Mouse (Mus musculus) heart, postnatal 0 days (tissue): ENCODE data around the gene Lrrn4. TPM values are rescaled to one million over a fixed set of nuclear protein-coding genes. Genes with fewer than 3 reads are reported as not detected.

Source experiments
- ATAC-seq: fragments of 200-750 bp; cut with Nextera tagmentation; 2 replicates; pipeline ENCODE4 v1.8.0; 2017; ENCODE audit warnings: low read depth, moderate number of reproducible peaks, moderate library complexity; ENCODE audit not compliant: insufficient read depth
- DNase-seq: peaks from one replicate; pipeline ENCODE4 v3.0.0-alpha.2; 2016; ENCODE audit warnings: low spot score
- H3K27ac ChIP-seq: fragments of 300-500 bp; sonication (generic); 2 replicates; pipeline ENCODE4 v1.5.1; 2014; ENCODE audit warnings: low read depth, mild to moderate bottlenecking
- H3K27me3 ChIP-seq: fragments of 300-500 bp; sonication (generic); 2 replicates; pipeline ENCODE4 v1.6.1; 2014; ENCODE audit warnings: low read length, mixed read lengths; ENCODE audit not compliant: control insufficient read depth, insufficient read depth
- H3K36me3 ChIP-seq: fragments of 300-500 bp; sonication (generic); replicated peaks from 2 replicates; pipeline ENCODE4 v1.6.1; 2014; ENCODE audit warnings: low read length, mixed read lengths; ENCODE audit not compliant: control insufficient read depth, insufficient read depth
- H3K4me1 ChIP-seq: fragments of 300-500 bp; sonication (generic); 2 replicates; pipeline ENCODE4 v1.6.1; 2014; ENCODE audit warnings: antibody characterized with exemption; ENCODE audit not compliant: control insufficient read depth, insufficient read depth
- H3K4me2 ChIP-seq: fragments of 300-500 bp; sonication (generic); 2 replicates; pipeline ENCODE4 v1.6.1; 2014; ENCODE audit warnings: low read depth, mild to moderate bottlenecking, low read length, moderate library complexity
- H3K4me3 ChIP-seq: fragments of 300-500 bp; sonication (generic); 2 replicates; pipeline ENCODE4 v1.5.1; 2014; ENCODE audit warnings: low read depth, low read length
- H3K9ac ChIP-seq: fragments of 300-500 bp; sonication (generic); replicated peaks from 2 replicates; pipeline ENCODE4 v1.6.1; 2014; ENCODE audit warnings: low read depth, low read length, mixed read lengths
- H3K9me3 ChIP-seq: fragments of 300-500 bp; sonication (generic); replicated peaks from 2 replicates; pipeline ENCODE4 v1.6.1; 2016; ENCODE audit warnings: low read length; ENCODE audit not compliant: control insufficient read depth
- CTCF ChIP-seq: IDR thresholded peaks from 2 replicates; pipeline ENCODE4 v1.5.1; 2016; ENCODE audit warnings: antibody characterized with exemption, control low read depth, low read depth
- EP300 ChIP-seq: IDR thresholded peaks from 2 replicates; pipeline ENCODE4 v1.6.1; 2016; ENCODE audit warnings: antibody characterized with exemption, low read depth
- WGBS: fragments of 180-500 bp; shearing (Covaris S2); extraction: QIAGEN DNeasy Blood & Tissue Kit; methylation state at CpG from one replicate; pipeline ENCODE4 v1.1.7; 2014; 5-methylcytosine and 5-hydroxymethylcytosine counted together
- polyA plus RNA-seq: library from polyadenylated mRNA; unstranded; fragments of >200 nt; fragmentation: Nextera tagmentation; extraction: Ambion mirVana; gene quantifications from 2 replicates; pipeline ENCODE4 v1.2.1, GENCODE M21; 2015
- total RNA-seq: library from RNA; depleted of rRNA; stranded (reverse); fragments of >200 nt; gene quantifications from 2 replicates; pipeline ENCODE4 v1.2.3, GENCODE M21; 2014; ENCODE audit warnings: low replicate concordance

Lrrn4 gene
- total and polyA plus RNA-seq, 2 experiments from 2014 or later, result 8.6 to 19.8 TPM

DNA sequence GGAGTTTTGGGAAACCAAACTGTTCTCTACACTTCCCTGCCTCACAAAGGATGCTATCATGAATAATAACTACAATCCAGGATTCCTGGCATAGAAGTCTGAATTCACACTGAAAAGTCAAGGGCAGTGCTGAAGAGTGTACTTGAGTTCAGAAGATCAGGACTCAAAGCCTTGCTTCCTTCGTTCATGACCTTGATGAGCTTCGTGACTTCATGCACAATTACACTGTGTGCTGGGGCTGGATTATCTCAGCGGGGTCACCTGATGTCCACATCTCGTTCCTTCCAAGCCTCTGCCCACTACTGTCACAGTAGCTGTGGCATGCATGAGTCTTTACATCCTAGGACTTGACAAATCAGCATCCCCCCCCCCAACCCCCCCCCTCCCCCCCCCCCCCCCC lies 20.9 kb upstream of the Lrrn4 start:
- no peak overlapping the region for H3K27ac ChIP-seq
- H3K27me3 ChIP-seq, result no peaks in the 10 kb centered on the region
- DNase-seq (no peak), ATAC-seq (no peak)
- no peaks in the 10 kb centered on the region for H3K4me1 ChIP-seq
- no peaks in the 10 kb centered on the region for H3K36me3 ChIP-seq
- H3K4me3 ChIP-seq, result no peak overlapping the region
- 55% methylated on average over 4 of the region's 4 CpGs for WGBS
- H3K4me2 ChIP-seq, result no peak overlapping the region
- H3K9ac ChIP-seq, result no peak overlapping the region
- H3K9me3 ChIP-seq, result no peaks in the 10 kb centered on the region
- TF ChIP-seq CTCF, result no peak
- no peak for TF ChIP-seq EP300

DNA sequence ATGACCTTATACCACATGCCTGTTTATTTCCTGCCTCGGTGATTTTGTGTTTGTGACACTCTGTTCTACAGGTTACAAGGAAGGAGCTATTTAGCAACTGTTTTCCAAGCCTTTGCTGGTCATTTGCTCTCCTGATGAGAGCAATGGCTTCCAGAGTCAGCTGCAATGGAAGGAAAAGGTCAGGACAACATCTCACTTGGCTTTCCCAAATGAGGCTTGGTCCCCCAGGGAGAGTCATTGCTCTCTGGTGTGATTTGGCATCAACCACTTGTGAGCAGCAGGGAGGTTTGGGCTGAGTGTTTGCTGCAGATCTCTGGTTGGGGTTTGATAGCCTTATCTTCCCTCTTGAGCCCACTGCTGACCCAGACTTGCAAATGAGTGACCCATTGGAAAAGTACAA lies 19.9 kb upstream of the Lrrn4 start:
- Histone ChIP-seq H3K4me3 (no peak overlapping the region), H3K27me3 (no peaks in the 10 kb centered on the region), H3K4me1 (no peaks in the 10 kb centered on the region), H3K9ac (no peak overlapping the region), H3K27ac (no peak overlapping the region), H3K36me3 (no peaks in the 10 kb centered on the region), H3K9me3 (no peaks in the 10 kb centered on the region), H3K4me2 (no peak overlapping the region)
- TF ChIP-seq CTCF, result no peak
- TF ChIP-seq EP300, result no peak
- DNase-seq, result no peak
- 65% methylated on average over 1 of the region's 1 CpGs for WGBS
- no peak for ATAC-seq

DNA sequence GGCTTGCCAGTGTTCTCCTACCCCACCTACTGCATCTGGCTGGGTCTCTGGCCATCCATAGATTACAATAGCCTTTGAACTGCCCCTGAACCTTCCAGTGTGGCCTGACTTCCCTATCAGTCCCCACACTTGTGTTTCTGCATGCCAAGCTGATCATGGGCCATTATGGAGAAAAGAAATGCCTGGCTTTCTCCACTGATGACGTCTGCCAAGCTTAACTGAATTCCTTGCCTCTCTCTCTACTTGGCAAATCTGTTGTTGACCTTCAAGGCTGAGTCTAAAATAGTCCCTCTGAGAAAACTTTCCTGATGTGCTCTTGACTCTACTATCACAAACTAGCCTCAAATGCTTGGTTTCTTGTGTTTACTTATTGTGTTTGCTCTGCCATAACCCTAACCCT lies 17.5 kb upstream of the Lrrn4 start:
- no peak for TF ChIP-seq CTCF
- TF ChIP-seq EP300, result no peak
- no peak for DNase-seq
- H3K9ac ChIP-seq, result no peak overlapping the region
- H3K9me3 ChIP-seq, result no peaks in the 10 kb centered on the region
- H3K36me3 ChIP-seq, result no peaks in the 10 kb centered on the region
- ATAC-seq, result no peak
- no peaks in the 10 kb centered on the region for H3K27me3 ChIP-seq
- no peak overlapping the region for H3K4me2 ChIP-seq
- no peaks in the 10 kb centered on the region for H3K4me1 ChIP-seq
- WGBS, result 20% methylated on average over 1 of the region's 1 CpGs
- H3K27ac ChIP-seq, result no peak overlapping the region
- H3K4me3 ChIP-seq, result no peak overlapping the region

DNA sequence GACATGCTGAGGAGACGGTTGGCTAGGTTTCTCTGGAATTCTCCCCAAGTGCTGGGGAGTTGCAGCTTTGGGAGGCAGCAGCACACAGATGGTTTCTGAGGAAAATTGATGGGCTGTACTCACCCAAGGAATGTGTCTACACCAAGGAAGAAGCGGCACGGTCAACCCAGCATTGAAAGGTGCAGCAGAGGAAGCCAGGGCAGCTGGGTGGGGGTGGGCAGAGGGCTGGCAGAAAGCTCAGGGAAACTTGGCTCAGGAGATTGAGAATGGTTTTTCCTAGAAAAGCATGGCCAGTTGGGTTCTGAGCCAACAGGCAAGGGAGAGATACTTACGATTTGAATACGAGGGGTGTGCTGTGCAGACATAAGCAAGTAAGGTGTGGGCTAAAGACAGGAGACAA lies 13.1 kb upstream of the Lrrn4 start:
- WGBS, result 67% methylated on average over 5 of the region's 5 CpGs

DNA sequence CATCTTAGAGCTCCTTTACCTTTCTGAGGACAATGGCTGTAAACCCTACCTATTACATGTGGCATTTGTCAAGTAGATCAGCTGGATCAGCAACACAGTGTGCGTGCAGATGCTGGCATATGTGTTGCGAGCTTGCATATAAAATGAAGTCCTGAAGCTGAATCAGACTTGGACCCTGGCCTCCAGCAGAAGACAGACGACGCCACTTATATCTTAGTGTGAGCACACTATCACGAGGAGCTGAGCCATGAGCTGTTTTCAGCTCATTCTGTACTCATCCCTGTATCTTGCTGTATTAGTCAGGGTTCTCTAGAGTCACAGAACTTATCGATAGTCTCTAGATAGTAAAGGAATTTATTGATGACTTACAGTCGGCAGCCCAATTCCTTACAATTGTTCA lies 4.6 kb upstream of the Lrrn4 start:
- no peak for TF ChIP-seq CTCF
- no peak for TF ChIP-seq EP300
- no peaks in the 10 kb centered on the region for H3K36me3 ChIP-seq
- 65% methylated on average over 7 of the region's 7 CpGs for WGBS
- no peak overlapping the region for H3K9ac ChIP-seq
- no peaks in the 10 kb centered on the region for H3K9me3 ChIP-seq
- peaks cover 15% of the 10 kb centered on the region for H3K27me3 ChIP-seq
- DNase-seq (no peak), ATAC-seq (no peak)
- no peaks in the 10 kb centered on the region for H3K4me1 ChIP-seq
- H3K4me3 ChIP-seq, result no peak overlapping the region
- H3K27ac ChIP-seq, result no peak overlapping the region
- H3K4me2 ChIP-seq, result no peak overlapping the region

More for the DNA sequence above, 13.1 kb upstream of the Lrrn4 start:
- Histone ChIP-seq H3K4me3 (no peak overlapping the region), H3K27me3 (no peaks in the 10 kb centered on the region), H3K9me3 (no peaks in the 10 kb centered on the region), H3K36me3 (no peaks in the 10 kb centered on the region), H3K9ac (no peak overlapping the region), H3K4me2 (no peak overlapping the region), H3K27ac (no peak overlapping the region), H3K4me1 (no peaks in the 10 kb centered on the region)
- TF ChIP-seq CTCF (no peak), EP300 (no peak)
- DNase-seq, result no peak
- ATAC-seq, result no peak

DNA sequence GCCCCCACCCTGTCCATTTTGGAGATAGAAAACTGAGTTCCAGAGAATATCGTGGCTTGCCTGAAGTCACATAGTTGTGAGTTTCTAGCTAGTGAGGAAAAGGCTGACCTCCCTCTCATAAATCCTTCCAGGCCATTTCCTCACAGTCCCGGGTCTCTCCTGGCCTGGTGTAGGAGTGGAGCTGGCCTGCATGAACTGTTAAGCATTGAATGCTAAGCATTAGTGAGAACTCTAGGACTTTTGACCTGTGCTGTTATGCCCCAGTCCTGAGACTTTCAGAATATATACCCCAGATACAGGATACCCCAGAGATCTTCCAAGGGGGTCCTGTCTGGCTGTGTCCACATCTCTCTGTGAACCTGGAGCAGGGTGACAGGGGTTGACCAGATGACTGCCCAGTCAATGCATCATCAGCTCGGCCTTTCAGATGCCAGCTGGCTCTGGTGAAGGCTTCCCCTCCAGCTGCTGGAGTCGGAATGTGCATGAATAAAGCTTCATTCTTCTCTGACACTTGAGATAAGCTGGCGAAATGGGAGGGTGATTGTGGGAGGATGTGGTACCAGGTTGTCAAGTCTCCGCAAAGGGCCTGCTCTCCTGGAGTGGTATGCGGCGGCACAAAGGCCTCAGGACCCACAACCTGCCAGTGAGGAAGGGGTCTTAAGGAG lies 3.7 kb upstream of the Lrrn4 start:
- H3K27me3 ChIP-seq, result peaks cover 23% of the 10 kb centered on the region
- no peak overlapping the region for H3K4me3 ChIP-seq
- no peaks in the 10 kb centered on the region for H3K4me1 ChIP-seq
- no peaks in the 10 kb centered on the region for H3K36me3 ChIP-seq
- no peak overlapping the region for H3K4me2 ChIP-seq
- 35% methylated on average over 8 of the region's 8 CpGs for WGBS
- no peak for ATAC-seq
- TF ChIP-seq EP300 (no peak), CTCF (no peak)
- no peak overlapping the region for H3K27ac ChIP-seq
- no peaks in the 10 kb centered on the region for H3K9me3 ChIP-seq
- no peak overlapping the region for H3K9ac ChIP-seq
- no peak for DNase-seq
